Mouse (Mus musculus): ENCODE measurements around the gene Lrrc8d. TPM values are rescaled to one million over a fixed set of nuclear protein-coding genes. Genes with fewer than 3 reads are reported as not detected.
A peak's percentile ranks its signal among the peaks of the same experiment; 100 is the strongest.

The Lrrc8d gene
- polyA plus RNA-seq, 1 experiment from 2014 or later, result 19.4 TPM

DNA sequence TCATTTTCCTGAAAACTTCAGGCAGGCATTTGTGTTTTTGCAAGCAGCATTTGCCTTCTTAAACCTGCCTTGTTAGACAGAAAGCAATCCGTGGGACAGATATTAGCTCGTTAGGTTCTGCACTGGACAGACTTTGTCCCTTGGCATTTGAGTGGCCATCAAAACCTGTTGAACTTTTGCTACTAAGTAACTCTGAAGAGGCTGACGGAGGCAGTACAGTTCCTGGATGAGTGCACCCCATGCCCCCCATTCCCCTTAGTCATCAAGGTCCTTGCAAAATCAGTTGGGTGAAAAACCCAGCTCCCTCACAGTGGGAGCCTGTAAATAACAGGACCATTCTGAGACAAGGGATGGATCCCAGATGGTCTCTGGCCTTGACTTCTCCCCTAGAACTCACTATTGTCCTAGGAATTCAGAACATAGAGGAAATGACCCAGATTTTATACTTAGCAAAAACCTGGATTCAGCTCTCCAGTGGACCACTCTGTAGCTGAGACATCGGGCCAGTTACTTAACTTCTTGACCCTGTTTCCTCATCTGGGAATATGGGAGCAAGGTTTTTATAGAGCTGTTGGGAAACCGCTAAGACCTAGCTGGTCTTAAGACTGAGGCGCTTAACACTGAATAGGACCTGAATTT is 30.5 kb downstream of the Lrrc8d start:
- no peak for ATAC-seq (ENCODE audit: insufficient number of reproducible peaks, insufficient read depth, low FRiP score, low TSS enrichment, low read depth)
- Histone ChIP-seq H3K9ac (no peak overlapping the region), H3K9me3 (no peaks in the 10 kb centered on the region), H3K27ac (no peak overlapping the region), H3K4me3 (no peak overlapping the region), H3K4me2 (no peak overlapping the region), H3K27me3 (no peaks in the 10 kb centered on the region), H3K36me3 (0 out of 2 replicates have a peak, but pooled peaks cover 5% of the 10 kb centered on the region), H3K4me1 (peaks cover 26% of the 10 kb centered on the region)
- 83% methylated on average over 6 of the region's 6 CpGs for WGBS

DNA sequence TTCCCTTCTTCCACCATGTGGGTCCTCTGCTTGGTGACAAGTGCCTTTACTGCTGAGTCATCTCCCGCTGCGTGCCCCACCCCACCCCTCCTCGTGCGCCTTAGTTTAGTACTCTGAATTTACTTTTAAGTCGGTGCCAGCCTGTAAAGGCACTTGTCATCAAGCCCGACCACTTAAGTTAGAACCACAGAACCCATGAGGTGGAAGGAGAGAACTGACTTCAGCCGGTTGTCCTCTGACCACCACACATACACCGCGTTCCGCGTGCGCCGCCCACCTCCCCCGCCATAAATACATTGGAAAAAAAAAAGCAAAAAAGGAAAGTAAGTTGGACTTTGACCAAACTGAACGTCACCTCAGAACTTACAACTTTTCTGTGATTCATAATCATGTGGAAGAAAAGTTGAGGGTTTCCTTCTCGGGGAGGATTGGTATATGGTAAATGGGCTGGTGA is 31.4 kb downstream of the Lrrc8d start:
- Histone ChIP-seq H3K27ac (no peak overlapping the region), H3K4me3 (peak overlapping the region; percentile 61), H3K9ac (peak overlapping the region; percentile 79)

DNA sequence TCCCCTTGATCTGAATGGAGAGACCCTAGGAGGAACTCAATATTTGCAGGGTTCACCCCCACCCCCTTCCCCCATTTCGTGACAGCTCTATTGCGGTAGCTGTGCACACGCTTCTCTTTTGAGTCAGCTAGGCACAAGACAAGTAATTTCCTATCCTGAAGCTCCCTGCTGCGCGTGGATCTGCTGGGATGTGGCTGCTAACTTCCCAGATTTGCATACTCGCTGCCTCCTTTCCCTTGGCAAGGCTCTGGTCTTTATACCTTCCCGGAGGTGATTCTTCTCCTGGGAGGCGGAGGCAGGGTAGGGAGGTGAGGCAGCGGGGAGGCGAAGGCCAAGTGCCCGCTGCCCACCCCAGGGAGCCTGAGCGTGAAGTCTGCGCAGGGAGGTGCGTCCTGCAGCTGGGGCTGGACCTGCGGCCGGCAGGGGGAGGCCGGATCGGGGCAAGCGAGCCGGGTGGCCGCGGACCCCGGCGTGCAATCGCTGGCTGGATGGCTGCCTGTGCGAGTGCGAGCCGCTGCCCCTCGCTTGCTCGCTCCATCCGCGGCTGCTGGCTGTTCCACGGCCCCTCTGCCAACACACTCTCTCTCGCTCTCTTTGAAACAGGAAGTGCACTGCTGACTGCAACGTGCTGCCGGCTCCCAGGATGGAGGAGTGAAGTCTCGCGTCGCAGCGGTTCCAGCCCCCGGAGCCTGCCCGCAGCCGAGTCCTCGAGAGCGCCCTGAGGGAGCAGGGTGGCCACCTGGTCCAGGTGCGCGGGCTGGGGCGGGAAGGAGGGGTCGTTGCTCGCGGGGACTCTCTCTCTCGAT is 32.1 kb downstream of the Lrrc8d start:
- Histone ChIP-seq H3K4me3 (peak overlapping the region; percentile 61), H3K4me1 (peaks cover 26% of the 10 kb centered on the region), H3K27me3 (no peaks in the 10 kb centered on the region), H3K36me3 (0 out of 2 replicates have a peak, but pooled peaks cover 5% of the 10 kb centered on the region), H3K4me2 (peak overlapping the region; percentile 97), H3K9ac (peak overlapping the region; percentile 79), H3K27ac (peak overlapping the region; percentile 68), H3K9me3 (no peaks in the 10 kb centered on the region)
- ATAC-seq (ENCODE audit: insufficient number of reproducible peaks, insufficient read depth, low FRiP score, low TSS enrichment, low read depth), result peak; percentile 84
- under 1% methylated on average over 52 of the region's 52 CpGs for WGBS

More for the DNA sequence above, 31.4 kb downstream of the Lrrc8d start:
- H3K36me3 ChIP-seq, result 0 out of 2 replicates have a peak, but pooled peaks cover 5% of the 10 kb centered on the region
- H3K4me1 ChIP-seq, result peaks cover 26% of the 10 kb centered on the region
- H3K4me2 ChIP-seq, result peak overlapping the region; percentile 97
- no peaks in the 10 kb centered on the region for H3K9me3 ChIP-seq
- 29% methylated on average over 16 of the region's 16 CpGs for WGBS
- no peak for ATAC-seq (ENCODE audit: insufficient number of reproducible peaks, insufficient read depth, low FRiP score, low TSS enrichment, low read depth)
- no peaks in the 10 kb centered on the region for H3K27me3 ChIP-seq

DNA sequence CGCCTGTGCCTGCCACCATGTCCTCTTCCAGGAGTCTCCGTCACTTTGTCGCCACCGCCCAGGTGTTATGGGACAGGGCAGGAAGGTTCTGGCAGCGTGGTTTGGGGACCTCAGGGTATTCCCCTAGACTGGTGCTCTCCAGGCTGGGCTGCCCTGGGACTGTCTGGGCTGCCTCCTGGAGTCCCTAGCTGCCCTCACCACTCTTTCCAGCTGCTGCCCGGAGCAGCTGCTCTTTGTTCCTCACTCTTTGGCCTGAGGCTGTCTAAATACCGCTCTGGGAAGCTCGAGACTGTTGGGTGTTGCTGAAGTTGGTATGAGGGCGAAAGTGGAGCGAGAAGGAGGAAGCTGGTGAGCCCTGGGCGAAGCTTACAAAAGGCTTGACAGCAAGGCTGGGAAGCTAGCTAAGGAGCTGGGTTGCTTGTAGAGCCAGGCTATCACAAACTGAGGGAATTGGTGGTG is 32.7 kb downstream of the Lrrc8d start:
- peak; percentile 70 for ATAC-seq (ENCODE audit: insufficient number of reproducible peaks, insufficient read depth, low FRiP score, low TSS enrichment, low read depth)
- H3K36me3 ChIP-seq, result 0 out of 2 replicates have a peak, but pooled peaks cover 5% of the 10 kb centered on the region
- H3K27me3 ChIP-seq, result no peaks in the 10 kb centered on the region
- 17% methylated on average over 11 of the region's 11 CpGs for WGBS
- peaks cover 26% of the 10 kb centered on the region for H3K4me1 ChIP-seq
- peak overlapping the region; percentile 61 for H3K4me3 ChIP-seq
- H3K9me3 ChIP-seq, result no peaks in the 10 kb centered on the region
- peak overlapping the region; percentile 79 for H3K9ac ChIP-seq
- peak overlapping the region; percentile 68 for H3K27ac ChIP-seq
- peak overlapping the region; percentile 97 for H3K4me2 ChIP-seq

DNA sequence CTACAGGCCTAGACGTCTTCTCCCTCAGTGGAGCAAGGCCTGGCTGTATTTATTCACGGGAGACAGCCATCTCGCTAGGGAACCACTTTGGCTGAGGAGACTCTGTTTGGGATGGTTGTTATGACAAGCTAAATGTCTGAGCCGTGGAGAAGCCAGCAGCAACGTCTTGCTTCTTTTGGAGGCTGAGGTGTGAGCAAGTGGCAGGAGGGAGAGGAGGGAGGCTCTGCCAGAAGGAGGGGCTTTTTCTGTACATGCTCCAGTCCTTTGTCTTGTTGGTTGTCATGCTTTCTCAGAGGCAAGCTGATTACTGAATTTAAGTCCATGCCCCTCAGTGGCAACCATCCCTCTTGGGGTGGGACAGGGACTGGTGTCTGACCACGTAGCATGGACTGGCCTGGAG is 33.5 kb downstream of the Lrrc8d start:
- H3K4me3 ChIP-seq, result no peak overlapping the region
- 65% methylated on average over 6 of the region's 6 CpGs for WGBS
- H3K9me3 ChIP-seq, result no peaks in the 10 kb centered on the region
- H3K27ac ChIP-seq, result no peak overlapping the region
- no peak overlapping the region for H3K9ac ChIP-seq
- H3K36me3 ChIP-seq, result 0 out of 2 replicates have a peak, but pooled peaks cover 5% of the 10 kb centered on the region
- ATAC-seq (ENCODE audit: insufficient number of reproducible peaks, insufficient read depth, low FRiP score, low TSS enrichment, low read depth), result no peak
- H3K27me3 ChIP-seq, result no peaks in the 10 kb centered on the region
- peaks cover 26% of the 10 kb centered on the region for H3K4me1 ChIP-seq
- H3K4me2 ChIP-seq, result 0 out of 2 replicates have a peak overlapping the region, but pooled peaks have one; percentile 97

DNA sequence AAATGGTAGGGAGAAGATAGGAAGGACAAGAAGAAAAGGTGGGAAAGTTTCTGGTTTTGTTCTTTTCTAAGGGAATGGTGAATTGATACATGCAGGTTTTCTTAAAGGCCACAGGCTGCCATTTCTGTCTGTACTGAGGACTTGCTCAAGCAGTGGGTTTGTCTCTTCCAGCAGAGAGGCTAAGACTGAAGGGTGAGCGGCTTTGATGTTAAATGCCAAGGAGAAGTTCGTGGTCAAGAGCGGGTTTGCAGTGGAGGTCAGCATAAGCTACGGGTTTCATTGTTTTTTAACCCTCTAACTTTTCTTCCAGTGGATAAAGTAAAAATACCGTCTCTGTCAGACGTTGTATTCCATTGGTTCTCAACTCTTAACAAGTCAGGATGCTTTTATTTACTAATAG is 36.6 kb downstream of the Lrrc8d start:
- H3K27ac ChIP-seq, result no peak overlapping the region
- no peak overlapping the region for H3K9ac ChIP-seq
- no peaks in the 10 kb centered on the region for H3K27me3 ChIP-seq
- no peaks in the 10 kb centered on the region for H3K9me3 ChIP-seq
- 85% methylated on average over 6 of the region's 6 CpGs for WGBS
- 0 out of 2 replicates have a peak, but pooled peaks cover 2% of the 10 kb centered on the region for H3K36me3 ChIP-seq
- no peak overlapping the region for H3K4me3 ChIP-seq
- H3K4me2 ChIP-seq, result no peak overlapping the region
- peaks cover 21% of the 10 kb centered on the region for H3K4me1 ChIP-seq
- ATAC-seq (ENCODE audit: insufficient number of reproducible peaks, insufficient read depth, low FRiP score, low TSS enrichment, low read depth), result no peak

DNA sequence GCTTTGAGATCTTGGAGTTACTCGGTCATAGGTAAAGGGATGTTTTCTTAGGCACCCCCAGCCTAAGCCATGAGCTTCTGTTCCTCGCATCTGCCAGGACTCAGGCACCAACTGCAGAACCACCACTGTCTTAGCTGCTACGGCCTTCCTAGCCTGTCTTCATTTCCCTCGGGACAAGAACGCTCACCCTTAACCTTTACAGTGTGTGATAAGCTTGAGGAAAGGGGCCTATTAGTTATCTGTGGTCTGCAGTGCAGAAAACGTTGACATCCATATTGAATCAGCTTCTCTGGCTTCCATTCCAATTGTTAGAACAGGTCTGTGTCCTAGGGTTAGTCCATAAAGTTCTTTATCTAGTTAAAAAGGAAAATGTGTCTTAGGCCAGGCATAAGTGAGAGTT is 37.4 kb downstream of the Lrrc8d start:
- ATAC-seq (ENCODE audit: insufficient number of reproducible peaks, insufficient read depth, low FRiP score, low TSS enrichment, low read depth), result no peak
- WGBS, result 76% methylated on average over 6 of the region's 6 CpGs

DNA sequence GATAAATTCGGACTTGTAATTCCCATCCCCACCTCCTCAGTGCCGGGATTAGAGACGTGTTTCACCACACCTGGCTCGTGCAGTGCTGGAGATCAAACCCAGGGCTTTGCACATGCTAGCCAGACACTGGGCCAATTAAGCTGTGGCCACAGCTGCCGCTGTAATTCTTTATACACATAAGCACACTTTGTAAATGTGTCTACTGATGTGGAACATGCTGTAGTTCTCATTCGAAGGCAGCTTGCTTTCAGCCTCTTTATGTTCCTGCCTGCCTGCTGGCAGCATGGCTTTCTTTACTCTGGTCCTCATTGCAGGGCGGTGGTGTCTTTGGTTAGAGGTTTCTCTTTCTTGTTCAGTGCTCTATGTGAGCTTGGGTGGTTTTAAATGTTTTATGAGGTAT is 40.7 kb downstream of the Lrrc8d start:
- no peaks in the 10 kb centered on the region for H3K27me3 ChIP-seq
- no peak for ATAC-seq (ENCODE audit: insufficient number of reproducible peaks, insufficient read depth, low FRiP score, low TSS enrichment, low read depth)
- H3K4me2 ChIP-seq, result no peak overlapping the region
- WGBS, result 65% methylated on average over 7 of the region's 7 CpGs
- no peak overlapping the region for H3K27ac ChIP-seq
- H3K9me3 ChIP-seq, result no peaks in the 10 kb centered on the region
- no peak overlapping the region for H3K9ac ChIP-seq
- peaks cover 9% of the 10 kb centered on the region for H3K4me1 ChIP-seq
- H3K4me3 ChIP-seq, result no peak overlapping the region
- H3K36me3 ChIP-seq, result 0 out of 2 replicates have a peak, but pooled peaks cover 2% of the 10 kb centered on the region

More for the DNA sequence above, 37.4 kb downstream of the Lrrc8d start:
- Histone ChIP-seq H3K4me1 (peaks cover 13% of the 10 kb centered on the region), H3K27ac (no peak overlapping the region), H3K36me3 (0 out of 2 replicates have a peak, but pooled peaks cover 2% of the 10 kb centered on the region), H3K9me3 (no peaks in the 10 kb centered on the region), H3K9ac (no peak overlapping the region), H3K27me3 (no peaks in the 10 kb centered on the region), H3K4me2 (no peak overlapping the region), H3K4me3 (no peak overlapping the region)

DNA sequence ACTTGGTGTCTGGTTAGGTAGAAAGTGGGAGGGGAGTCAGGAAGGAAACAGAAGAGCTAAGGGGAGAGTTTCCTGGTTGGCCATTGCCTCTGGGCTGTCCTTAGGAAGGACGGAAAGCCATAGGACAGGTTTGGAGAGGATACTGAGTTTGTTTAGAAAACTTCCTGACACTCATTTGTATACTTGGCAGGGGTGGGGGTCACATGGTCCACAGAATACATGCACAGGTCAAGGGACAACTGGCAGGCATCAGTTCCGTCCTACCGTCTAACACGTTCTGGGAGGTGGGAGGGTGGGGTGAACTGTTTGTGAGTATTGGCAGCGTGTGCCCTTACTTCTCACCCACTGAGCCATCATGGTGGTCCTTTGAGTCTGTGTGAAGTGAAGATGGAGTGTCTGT is 42.9 kb downstream of the Lrrc8d start:
- Histone ChIP-seq H3K4me3 (no peak overlapping the region), H3K9me3 (no peaks in the 10 kb centered on the region), H3K4me2 (no peak overlapping the region), H3K36me3 (0 out of 2 replicates have a peak, but pooled peaks cover 2% of the 10 kb centered on the region), H3K4me1 (peaks cover 9% of the 10 kb centered on the region), H3K9ac (no peak overlapping the region), H3K27me3 (no peaks in the 10 kb centered on the region), H3K27ac (no peak overlapping the region)
- 83% methylated on average over 5 of the region's 5 CpGs for WGBS
- ATAC-seq (ENCODE audit: insufficient number of reproducible peaks, insufficient read depth, low FRiP score, low TSS enrichment, low read depth), result no peak

DNA sequence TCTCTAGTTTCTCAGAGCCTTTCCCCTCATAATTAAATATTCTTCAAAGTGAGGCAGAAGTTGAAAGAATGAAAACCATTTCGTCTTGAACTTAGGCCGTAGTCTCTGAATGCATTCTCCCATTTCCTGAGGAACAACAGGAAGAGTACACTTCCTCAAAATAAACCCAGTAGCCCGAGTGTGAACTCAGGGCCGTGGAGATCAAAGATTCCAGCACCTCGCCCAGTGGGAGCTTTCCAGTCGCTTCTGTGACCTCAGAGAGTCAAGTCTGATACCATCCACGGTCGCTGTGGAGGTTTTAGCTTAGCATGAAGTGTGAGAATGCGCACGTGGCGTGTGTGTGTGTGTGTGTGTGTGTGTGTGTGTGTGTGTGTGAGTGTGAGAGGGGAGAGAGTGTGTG is 45.6 kb downstream of the Lrrc8d start:
- no peak overlapping the region for H3K27ac ChIP-seq
- peaks cover 9% of the 10 kb centered on the region for H3K4me1 ChIP-seq
- H3K4me3 ChIP-seq, result no peak overlapping the region
- H3K9me3 ChIP-seq, result no peaks in the 10 kb centered on the region
- no peak overlapping the region for H3K4me2 ChIP-seq
- H3K27me3 ChIP-seq, result no peaks in the 10 kb centered on the region
- WGBS, result 63% methylated on average over 11 of the region's 11 CpGs
- no peak overlapping the region for H3K9ac ChIP-seq
- ATAC-seq (ENCODE audit: insufficient number of reproducible peaks, insufficient read depth, low FRiP score, low TSS enrichment, low read depth), result no peak
- no peaks in the 10 kb centered on the region for H3K36me3 ChIP-seq

DNA sequence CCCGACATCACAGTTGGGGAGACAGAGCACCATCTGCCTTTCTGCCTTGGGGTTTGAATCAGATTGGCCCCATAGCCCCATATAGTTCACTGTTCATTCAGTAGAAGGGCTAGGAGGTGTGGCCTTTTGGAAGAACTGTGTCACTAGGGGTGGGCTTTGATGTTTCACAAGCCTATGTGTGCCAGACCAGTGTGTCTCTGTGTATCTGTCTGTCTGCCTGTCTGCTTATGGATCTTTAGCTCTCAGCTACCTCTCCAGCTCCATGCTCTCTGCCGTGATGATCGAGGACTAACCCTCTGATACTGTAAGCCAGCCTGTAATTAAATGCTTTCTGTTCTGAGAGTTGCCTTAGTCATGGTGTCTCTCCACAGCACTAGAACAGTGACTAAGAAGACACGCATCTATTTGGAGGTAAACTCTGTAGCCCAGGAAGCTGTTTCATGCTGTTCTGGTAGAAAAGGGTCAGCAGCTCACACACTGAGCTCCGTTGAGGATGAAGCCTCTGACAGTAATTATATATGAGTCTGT is 46.2 kb downstream of the Lrrc8d start:
- ATAC-seq (ENCODE audit: insufficient number of reproducible peaks, insufficient read depth, low FRiP score, low TSS enrichment, low read depth), result no peak
- Histone ChIP-seq H3K27ac (no peak overlapping the region), H3K9me3 (no peaks in the 10 kb centered on the region), H3K4me1 (peaks cover 9% of the 10 kb centered on the region), H3K4me3 (no peak overlapping the region), H3K36me3 (no peaks in the 10 kb centered on the region), H3K27me3 (no peaks in the 10 kb centered on the region), H3K4me2 (no peak overlapping the region), H3K9ac (no peak overlapping the region)
- 83% methylated on average over 5 of the region's 5 CpGs for WGBS

All from embryonic facial prominence, embryonic 13.5 days (tissue).